Mouse (Mus musculus): ENCODE measurements at regions not wholly inside any gene's neighbourhood (a gene's known extent, or its start where the extent isn't known, plus 50 kb on each side); places are given as distances from the start of the nearest gene placed in this dataset.
"Not testable (repeated sequence)": the region's sequence is repeated elsewhere in the genome, so short reads cannot be mapped to it uniquely, and the experiment has no call there.

- DNase-seq (ENCODE audit: low spot score) = no peak
These were observed 164.2 kb upstream of the Kit start for GRCm38 (mm10) chr5:75410240-75411186.

- DNase-seq (ENCODE audit: low spot score) = not testable (repeated sequence)
These were observed 155.4 kb upstream of the Kit start for GRCm38 (mm10) chr5:75419282-75419681.

- no peak for DNase-seq (ENCODE audit: low spot score)
These were observed 141.8 kb upstream of the Kit start for GRCm38 (mm10) chr5:75432885-75433284.

GRCm38 (mm10) chr5:75437924-75438323, 136.8 kb upstream of the Kit start:
- no peak for DNase-seq (ENCODE audit: low spot score)

- DNase-seq (ENCODE audit: low spot score) = no peak
These were observed 130.6 kb upstream of the Kit start for GRCm38 (mm10) chr5:75444024-75444604.

- DNase-seq (ENCODE audit: low spot score) = no peak
These were observed 128.3 kb upstream of the Kit start for GRCm38 (mm10) chr5:75446386-75446785.

GRCm38 (mm10) chr5:75449913-75450525, 124.7 kb upstream of the Kit start:
- no peak for DNase-seq (ENCODE audit: low spot score)

GRCm38 (mm10) chr5:75450564-75450963, 124.2 kb upstream of the Kit start:
- no peak for DNase-seq (ENCODE audit: low spot score)

GRCm38 (mm10) chr5:75451081-75451480, 123.6 kb upstream of the Kit start:
- no peak for DNase-seq (ENCODE audit: low spot score)

- DNase-seq (ENCODE audit: low spot score) = peak; percentile 28
These were observed 123.0 kb upstream of the Kit start for GRCm38 (mm10) chr5:75451693-75452092.

GRCm38 (mm10) chr5:75453757-75454390, 120.8 kb upstream of the Kit start:
- no peak for DNase-seq (ENCODE audit: low spot score)

GRCm38 (mm10) chr5:75454961-75455541, 119.7 kb upstream of the Kit start:
- DNase-seq (ENCODE audit: low spot score) = no peak

- DNase-seq (ENCODE audit: low spot score) = no peak
These were observed 117.3 kb upstream of the Kit start for GRCm38 (mm10) chr5:75457403-75457802.

GRCm38 (mm10) chr5:75458317-75458716, 116.4 kb upstream of the Kit start:
- DNase-seq (ENCODE audit: low spot score) = no peak

- DNase-seq (ENCODE audit: low spot score) = peak; percentile 8
These were observed 114.9 kb upstream of the Kit start for GRCm38 (mm10) chr5:75459758-75460354.

GRCm38 (mm10) chr5:75460414-75461025, 114.2 kb upstream of the Kit start:
- no peak for DNase-seq (ENCODE audit: low spot score)

GRCm38 (mm10) chr5:75461368-75461767, 113.3 kb upstream of the Kit start:
- no peak for DNase-seq (ENCODE audit: low spot score)

GRCm38 (mm10) chr5:75463591-75463990, 111.1 kb upstream of the Kit start:
- no peak for DNase-seq (ENCODE audit: low spot score)

GRCm38 (mm10) chr5:75465701-75466100, 109.0 kb upstream of the Kit start:
- no peak for DNase-seq (ENCODE audit: low spot score)

GRCm38 (mm10) chr5:75466941-75467340, 107.8 kb upstream of the Kit start:
- no peak for DNase-seq (ENCODE audit: low spot score)

GRCm38 (mm10) chr5:75467916-75468315, 106.8 kb upstream of the Kit start:
- DNase-seq (ENCODE audit: low spot score) = no peak
